Mouse (Mus musculus) megakaryocyte, embryonic 14.5 days (primary cell): ENCODE data around the gene Gm45618. TPM values are rescaled to one million over a fixed set of nuclear protein-coding genes. Genes with fewer than 3 reads are reported as not detected.
"Not testable (repeated sequence)": the region's sequence is repeated elsewhere in the genome, so short reads cannot be mapped to it uniquely, and the experiment has no call there.

Experiments
- H3K27me3 ChIP-seq: replicated peaks from 2 replicates; pipeline ENCODE3; 2012; ENCODE audit warnings: inconsistent platforms
- H3K36me3 ChIP-seq: replicated peaks from 2 replicates; pipeline ENCODE3; 2012; ENCODE audit warnings: low read length, inconsistent platforms, mixed read lengths
- H3K4me1 ChIP-seq: 2 replicates; pipeline ENCODE4 v1.6.1; 2012; ENCODE audit warnings: inconsistent platforms
- H3K4me3 ChIP-seq: replicated peaks from 2 replicates; pipeline ENCODE3; 2012; ENCODE audit warnings: moderate library complexity, mild to moderate bottlenecking, inconsistent platforms
- H3K9me3 ChIP-seq: 2 replicates; pipeline ENCODE4 v1.6.1; 2012; ENCODE audit warnings: inconsistent platforms
- FLI1 ChIP-seq: IDR thresholded peaks from 2 replicates; pipeline ENCODE4 v1.6.1; 2012; ENCODE audit warnings: low read length, inconsistent platforms, mixed read lengths
- GATA1 ChIP-seq: IDR thresholded peaks from 3 replicates; pipeline ENCODE4 v1.6.1; 2012; ENCODE audit warnings: mixed read lengths, low read length, inconsistent platforms, borderline replicate concordance
- polyA plus RNA-seq: library from polyadenylated mRNA; stranded (reverse); fragments of >175 nt; gene quantifications from 2 replicates; pipeline ENCODE4 v1.2.3, GENCODE M21; 2012; ENCODE audit warnings: low replicate concordance; ENCODE audit not compliant: insufficient read depth

Gene Gm45618
- not detected in 2 replicates for polyA plus RNA-seq

DNA sequence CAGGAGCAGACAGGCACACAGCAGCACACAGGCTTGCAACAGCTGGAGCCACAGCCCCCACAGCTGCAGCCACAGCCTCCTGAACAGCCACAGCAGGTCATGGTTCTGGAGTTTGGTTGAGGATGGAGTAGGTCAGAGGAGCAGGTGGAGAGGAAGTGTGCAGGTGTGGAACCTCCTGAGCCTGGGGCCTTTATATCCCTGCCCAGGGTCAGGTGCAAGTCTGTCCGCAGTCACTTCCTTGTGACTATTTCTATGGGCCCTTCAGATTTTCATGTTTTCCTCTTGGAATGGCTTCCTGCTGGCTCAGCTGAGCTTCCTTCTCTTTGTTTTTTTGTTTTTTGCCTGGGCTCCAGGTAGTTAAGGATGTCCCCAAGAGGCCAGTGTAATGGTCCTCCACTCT is at the start of gene Gm45618:
TSS of gene Gm45618 (minus strand) at position 101 of the 400 bp plus-strand sequence.
- H3K4me1 ChIP-seq, H3K9me3 ChIP-seq, H3K36me3 ChIP-seq, H3K4me3 ChIP-seq: not testable (repeated sequence)
- peaks cover 69% of the 10 kb centered on the region for H3K27me3 ChIP-seq

GRCm38 (mm10) chr7:142169836-142170235 is 49.3 kb upstream of the Gm45618 start:
- H3K9me3 ChIP-seq = no peaks in the 10 kb centered on the region
- H3K36me3 ChIP-seq = no peaks in the 10 kb centered on the region
- no peak overlapping the region for H3K4me3 ChIP-seq
- H3K27me3 ChIP-seq = peaks cover 31% of the 10 kb centered on the region
- TF ChIP-seq FLI1 (no peak), GATA1 (no peak)
- no peaks in the 10 kb centered on the region for H3K4me1 ChIP-seq

- not testable (repeated sequence) for H3K4me1 ChIP-seq, H3K36me3 ChIP-seq, H3K4me3 ChIP-seq, H3K9me3 ChIP-seq
- peaks cover 28% of the 10 kb centered on the region for H3K27me3 ChIP-seq
Observed at GRCm38 (mm10) chr7:142165639-142166038, 45.1 kb upstream of the Gm45618 start, which contains the start of gene Gm4553. TSS of gene Gm4553 (minus strand) at chr7:142165739.

DNA sequence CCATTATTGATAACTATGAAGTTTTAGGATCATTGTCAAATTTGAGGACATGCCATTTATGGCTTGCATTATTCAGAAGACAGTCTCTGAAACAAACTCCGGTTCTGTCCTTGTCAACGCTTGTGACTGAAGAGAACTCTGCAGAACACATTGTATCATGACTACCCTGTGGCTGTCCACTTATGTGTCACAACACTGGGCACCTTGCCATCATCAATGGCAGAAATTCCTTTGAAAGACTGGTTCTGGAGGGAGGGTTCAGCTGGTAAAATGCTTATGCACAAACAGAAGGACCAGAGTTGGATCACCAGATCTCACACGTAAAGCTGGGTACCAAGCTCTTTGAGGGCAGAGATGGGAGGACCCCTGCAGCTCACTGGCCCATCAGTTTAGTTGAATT is 38.8 kb upstream of the Gm45618 start:
- Histone ChIP-seq H3K4me3 (no peak overlapping the region), H3K27me3 (peaks cover 41% of the 10 kb centered on the region), H3K9me3 (peaks cover 3% of the 10 kb centered on the region; the same call in 1 of the 2 replicates), H3K4me1 (no peaks in the 10 kb centered on the region), H3K36me3 (no peaks in the 10 kb centered on the region)
- TF ChIP-seq FLI1 (no peak), GATA1 (no peak)

DNA sequence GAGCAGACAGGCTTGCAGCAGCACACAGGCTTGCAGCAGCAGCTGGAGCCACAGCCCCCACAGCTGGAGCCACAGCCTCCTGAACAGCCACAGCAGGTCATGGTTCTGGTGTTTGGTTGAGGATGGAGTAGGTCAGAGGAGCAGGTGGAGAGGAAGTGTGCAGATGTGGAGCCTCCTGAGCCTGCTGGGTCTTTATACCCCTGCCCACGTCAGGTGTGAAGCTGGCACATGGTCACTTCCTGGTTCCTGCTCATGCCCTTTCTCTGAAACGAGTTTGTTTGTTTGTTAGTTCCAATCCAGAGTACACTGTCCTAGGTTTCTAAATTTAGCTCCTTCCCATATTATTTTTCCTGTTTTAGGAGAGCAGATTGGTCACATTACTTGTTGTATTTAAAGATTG is 36.5 kb upstream of the Gm45618 start, which contains the start of gene Gm29735:
TSS of gene Gm29735 (minus strand) at position 101 of the 400 bp plus-strand sequence.
- H3K36me3 ChIP-seq, H3K4me1 ChIP-seq, H3K4me3 ChIP-seq: not testable (repeated sequence)
- Histone ChIP-seq H3K27me3 (peaks cover 33% of the 10 kb centered on the region), H3K9me3 (peaks cover 13% of the 10 kb centered on the region)

DNA sequence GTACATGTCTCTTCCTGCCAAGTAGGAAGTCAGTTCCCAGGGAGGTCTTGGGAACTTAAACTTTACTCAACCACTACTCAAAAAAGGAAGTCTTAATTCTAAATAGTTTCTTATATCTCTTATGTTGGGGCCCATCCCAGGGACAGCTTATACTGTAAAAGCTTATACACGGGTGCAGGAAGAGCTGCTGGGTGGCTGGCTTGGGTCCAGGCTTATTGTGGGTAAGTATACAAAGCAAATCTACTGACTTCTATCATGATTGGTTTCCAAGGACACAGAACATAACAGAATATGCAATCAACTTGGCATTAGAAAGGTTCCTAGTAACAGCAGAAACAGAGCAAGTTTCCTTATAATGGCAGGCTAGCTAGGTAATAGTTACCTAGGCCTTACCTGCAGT is 34.8 kb upstream of the Gm45618 start:
- no peaks in the 10 kb centered on the region for H3K4me1 ChIP-seq
- no peaks in the 10 kb centered on the region for H3K36me3 ChIP-seq
- TF ChIP-seq GATA1 (no peak), FLI1 (no peak)
- peaks cover 28% of the 10 kb centered on the region for H3K9me3 ChIP-seq
- H3K4me3 ChIP-seq = no peak overlapping the region
- H3K27me3 ChIP-seq = peaks cover 42% of the 10 kb centered on the region

DNA sequence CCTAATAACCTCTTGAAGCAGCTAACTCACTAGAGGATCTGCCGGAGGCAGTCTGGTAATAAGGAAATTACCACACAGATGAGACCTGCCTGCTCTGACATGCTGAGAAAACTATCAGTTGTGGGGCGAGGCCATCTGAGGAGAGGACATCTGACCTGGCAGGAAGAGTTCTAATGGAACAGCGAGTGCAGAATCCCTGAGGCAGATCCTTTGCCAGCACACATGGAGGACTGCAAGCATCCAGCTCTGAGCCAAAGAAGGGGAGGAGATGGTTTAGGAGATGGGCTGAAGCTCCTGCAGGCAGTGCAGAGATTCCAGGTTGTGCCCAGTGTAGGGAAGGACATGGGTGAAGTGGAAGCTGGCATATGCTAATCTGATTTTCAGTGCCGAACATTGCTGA is 31.7 kb upstream of the Gm45618 start:
- no peak for TF ChIP-seq GATA1
- no peak for TF ChIP-seq FLI1

DNA sequence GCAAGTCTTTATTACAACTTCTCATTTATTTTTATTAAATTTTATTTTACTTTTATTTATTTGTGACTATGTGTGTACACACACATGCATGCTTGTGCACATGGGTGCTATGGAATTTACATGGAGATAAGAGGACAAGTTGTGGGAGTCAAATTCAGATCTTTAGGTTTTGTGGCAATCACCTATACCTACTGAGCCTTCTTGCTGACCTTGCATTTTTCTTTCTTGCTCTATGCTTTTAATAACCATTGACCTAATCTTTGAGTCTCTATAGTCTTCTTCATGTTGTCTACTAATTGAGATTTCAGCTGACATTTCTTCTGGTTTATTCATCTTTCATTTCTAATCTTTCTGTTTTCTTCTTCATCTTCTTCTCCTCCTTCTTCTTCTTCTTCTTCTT is 28.1 kb upstream of the Gm45618 start:
- H3K4me1 ChIP-seq = peaks cover 4% of the 10 kb centered on the region
- H3K27me3 ChIP-seq = peaks cover 41% of the 10 kb centered on the region
- H3K36me3 ChIP-seq = no peaks in the 10 kb centered on the region
- peaks cover 28% of the 10 kb centered on the region for H3K9me3 ChIP-seq
- H3K4me3 ChIP-seq = no peak overlapping the region
- TF ChIP-seq GATA1 = no peak

More for the DNA sequence above, 31.7 kb upstream of the Gm45618 start:
- H3K9me3 ChIP-seq = peaks cover 34% of the 10 kb centered on the region
- peaks cover 32% of the 10 kb centered on the region for H3K27me3 ChIP-seq
- H3K36me3 ChIP-seq = no peaks in the 10 kb centered on the region
- H3K4me3 ChIP-seq = no peak overlapping the region
- no peaks in the 10 kb centered on the region for H3K4me1 ChIP-seq

- TF ChIP-seq GATA1 (no peak), FLI1 (no peak)
- H3K4me1 ChIP-seq = peaks cover 11% of the 10 kb centered on the region
- H3K9me3 ChIP-seq = peaks cover 24% of the 10 kb centered on the region
- H3K27me3 ChIP-seq = peaks cover 48% of the 10 kb centered on the region
- no peaks in the 10 kb centered on the region for H3K36me3 ChIP-seq
- H3K4me3 ChIP-seq = no peak overlapping the region
Observed at GRCm38 (mm10) chr7:142146033-142146432, 25.5 kb upstream of the Gm45618 start.

GRCm38 (mm10) chr7:142145413-142145940 is 24.9 kb upstream of the Gm45618 start:
- TF ChIP-seq GATA1 (no peak), FLI1 (no peak)
- H3K36me3 ChIP-seq = no peaks in the 10 kb centered on the region
- H3K27me3 ChIP-seq = peaks cover 43% of the 10 kb centered on the region
- H3K9me3 ChIP-seq = peaks cover 18% of the 10 kb centered on the region
- H3K4me3 ChIP-seq = no peak overlapping the region
- H3K4me1 ChIP-seq = peaks cover 11% of the 10 kb centered on the region

DNA sequence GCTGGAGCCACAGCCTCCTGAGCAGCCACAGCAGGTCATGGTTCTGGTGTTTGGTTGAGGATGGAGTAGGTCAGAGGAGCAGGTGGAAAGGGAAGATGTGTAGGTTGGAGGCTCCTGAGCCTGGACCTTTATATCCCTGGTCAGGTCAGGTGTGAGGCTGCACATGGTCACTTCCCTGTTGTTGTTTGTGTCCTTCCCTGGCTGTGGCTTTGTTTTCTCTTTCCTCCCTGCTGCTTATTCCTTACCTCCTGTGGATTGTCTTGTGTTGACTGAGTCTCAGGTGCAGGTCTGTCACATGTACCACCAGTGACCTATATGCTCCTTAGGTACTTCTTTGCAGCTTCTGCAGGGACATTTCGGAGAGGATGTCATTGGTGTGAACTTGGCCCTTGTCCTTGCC is 24.0 kb upstream of the Gm45618 start, which contains the start of gene Gm45337:
TSS of gene Gm45337 (minus strand) at position 101 of the 400 bp plus-strand sequence.
- H3K27me3 ChIP-seq = peaks cover 42% of the 10 kb centered on the region
- no peak within 1 kb of the TSS for H3K4me3 ChIP-seq

DNA sequence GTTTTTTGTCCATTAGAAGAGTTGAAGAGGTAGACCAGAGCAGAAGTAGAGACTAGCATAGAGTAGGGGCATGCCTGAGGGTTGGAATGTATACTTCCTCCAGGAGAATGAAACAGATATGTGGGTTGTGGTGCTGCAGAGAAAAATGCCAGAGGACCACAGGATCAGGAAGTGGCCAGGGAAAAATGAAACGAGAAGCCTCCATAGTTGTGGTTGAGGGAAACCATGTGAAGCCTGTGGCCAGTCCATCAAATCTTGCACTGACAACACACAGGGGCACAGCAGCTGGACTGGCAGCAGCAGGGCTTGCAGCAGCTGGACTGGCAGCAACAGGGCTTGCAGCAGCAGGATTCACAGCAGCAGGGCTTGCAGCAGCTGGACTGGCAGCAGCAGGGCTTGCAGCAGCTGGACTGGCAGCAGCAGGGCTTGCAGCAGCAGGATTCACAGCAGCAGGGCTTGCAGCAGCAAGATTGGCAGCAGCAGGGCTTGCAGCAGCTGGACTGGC is 23.0 kb upstream of the Gm45618 start:
- H3K36me3 ChIP-seq, H3K4me3 ChIP-seq: not testable (repeated sequence)
- peaks cover 38% of the 10 kb centered on the region for H3K27me3 ChIP-seq
- peaks cover 11% of the 10 kb centered on the region for H3K9me3 ChIP-seq
- H3K4me1 ChIP-seq = peaks cover 11% of the 10 kb centered on the region

More for the DNA sequence above, 24.0 kb upstream of the Gm45618 start, which contains the start of gene Gm45337:
- no peak for TF ChIP-seq GATA1
- no peak for TF ChIP-seq FLI1
- H3K9me3 ChIP-seq = peaks cover 15% of the 10 kb centered on the region
- H3K36me3 ChIP-seq = no peaks in the 10 kb centered on the region
- peaks cover 11% of the 10 kb centered on the region for H3K4me1 ChIP-seq
